Mouse (Mus musculus): Measurements from ENCODE around the gene Kdm8. TPM values are rescaled to one million over a fixed set of nuclear protein-coding genes. Genes with fewer than 3 reads are reported as not detected.
"Not testable (repeated sequence)": the region's sequence is repeated elsewhere in the genome, so short reads cannot be mapped to it uniquely, and the experiment has no call there.

The Kdm8 gene
- polyA plus RNA-seq, 1 experiment from 2014 or later = 9.0 TPM

DNA sequence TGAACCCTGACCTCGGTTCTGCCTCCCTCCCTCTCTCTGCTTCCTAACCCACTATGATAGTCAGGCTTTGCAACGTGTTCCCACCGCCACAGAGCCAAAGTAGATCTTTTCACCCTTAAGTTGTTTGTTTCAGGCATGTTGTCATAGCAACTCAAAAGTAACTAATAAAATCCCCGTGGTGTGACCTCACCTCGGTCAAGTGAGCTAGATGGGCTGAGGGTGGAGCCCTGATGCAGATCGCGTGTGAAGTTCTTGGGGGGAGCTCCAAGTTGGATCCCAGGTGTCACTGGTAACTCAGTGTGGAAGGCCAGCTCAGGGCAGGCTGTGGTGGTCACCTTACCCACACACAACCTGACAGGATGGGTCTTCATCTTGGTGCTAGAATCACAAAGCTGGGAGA lies 16.1 kb upstream of the Kdm8 start:
- Histone ChIP-seq H3K27me3 (replicated peaks) (no peaks in the 10 kb centered on the region), H3K36me3 (no peaks in the 10 kb centered on the region), H3K27ac (no peak overlapping the region), H3K4me3 (replicated peaks) (no peak overlapping the region), H3K4me1 (replicated peaks) (peaks cover 4% of the 10 kb centered on the region; the same call in 1 of the 2 replicates), H3K4me2 (replicated peaks) (no peak overlapping the region), H3K9ac (no peak overlapping the region), H3K9me3 (no peaks in the 10 kb centered on the region)
- 0 out of 2 replicates have a peak, but pooled peaks have one; percentile 40 for ATAC-seq
- WGBS = 59% methylated on average over 7 of the region's 7 CpGs

- not testable (repeated sequence) for H3K9ac ChIP-seq; H3K27me3 ChIP-seq (replicated peaks); H3K9me3 ChIP-seq; H3K4me1 ChIP-seq (replicated peaks); H3K4me3 ChIP-seq (replicated peaks); H3K36me3 ChIP-seq; H3K4me2 ChIP-seq (replicated peaks); H3K27ac ChIP-seq
- WGBS = 70% methylated on average over 5 of the region's 5 CpGs
- ATAC-seq = peak; percentile 62; the same call in 1 of the 2 replicates
These were observed 15.5 kb upstream of the Kdm8 start for GRCm38 (mm10) chr7:125428816-125429500.

- 51% methylated on average over 7 of the region's 7 CpGs for WGBS
- Histone ChIP-seq H3K9ac (no peak overlapping the region), H3K27me3 (replicated peaks) (no peaks in the 10 kb centered on the region), H3K27ac (no peak overlapping the region), H3K4me2 (replicated peaks) (no peak overlapping the region), H3K9me3 (no peaks in the 10 kb centered on the region), H3K36me3 (no peaks in the 10 kb centered on the region), H3K4me1 (replicated peaks) (peaks cover 10% of the 10 kb centered on the region), H3K4me3 (replicated peaks) (no peak overlapping the region)
- ATAC-seq = no peak
These were observed 14.2 kb upstream of the Kdm8 start for GRCm38 (mm10) chr7:125430170-125430842.

DNA sequence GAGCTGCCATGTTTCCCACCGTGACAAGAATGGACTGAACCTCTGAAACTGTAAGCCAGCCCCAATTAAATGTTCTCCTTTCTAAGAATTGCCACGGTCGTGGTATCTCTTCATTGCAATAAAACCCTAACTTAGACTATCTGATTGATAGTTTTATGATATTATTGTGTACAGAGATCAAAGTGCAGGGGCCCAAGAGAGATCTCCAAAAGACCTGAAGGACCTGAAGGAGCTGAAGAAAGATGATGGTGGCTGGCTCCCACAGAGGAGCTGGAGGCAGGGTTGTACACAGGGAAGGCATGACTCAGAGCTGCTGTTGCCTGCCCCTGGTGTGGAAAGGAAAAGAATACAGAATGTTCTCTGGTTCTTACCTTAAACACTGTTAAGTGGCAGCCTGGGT lies 10.6 kb upstream of the Kdm8 start:
- no peaks in the 10 kb centered on the region for H3K36me3 ChIP-seq
- no peak overlapping the region for H3K4me3 ChIP-seq (replicated peaks)
- H3K4me1 ChIP-seq (replicated peaks) = peaks cover 10% of the 10 kb centered on the region; the same call in 1 of the 2 replicates
- WGBS = 59% methylated on average over 3 of the region's 3 CpGs
- H3K4me2 ChIP-seq (replicated peaks) = no peak overlapping the region
- no peaks in the 10 kb centered on the region for H3K27me3 ChIP-seq (replicated peaks)
- no peak overlapping the region for H3K27ac ChIP-seq
- H3K9me3 ChIP-seq = no peaks in the 10 kb centered on the region
- no peak overlapping the region for H3K9ac ChIP-seq
- peak; percentile 74 for ATAC-seq

- Histone ChIP-seq H3K9ac (no peak overlapping the region), H3K27ac (no peak overlapping the region; the same call in 1 of the 2 replicates)
- ATAC-seq = 0 out of 2 replicates have a peak, but pooled peaks have one; percentile 15
These were observed 9.7 kb upstream of the Kdm8 start for GRCm38 (mm10) chr7:125434666-125435290.

DNA sequence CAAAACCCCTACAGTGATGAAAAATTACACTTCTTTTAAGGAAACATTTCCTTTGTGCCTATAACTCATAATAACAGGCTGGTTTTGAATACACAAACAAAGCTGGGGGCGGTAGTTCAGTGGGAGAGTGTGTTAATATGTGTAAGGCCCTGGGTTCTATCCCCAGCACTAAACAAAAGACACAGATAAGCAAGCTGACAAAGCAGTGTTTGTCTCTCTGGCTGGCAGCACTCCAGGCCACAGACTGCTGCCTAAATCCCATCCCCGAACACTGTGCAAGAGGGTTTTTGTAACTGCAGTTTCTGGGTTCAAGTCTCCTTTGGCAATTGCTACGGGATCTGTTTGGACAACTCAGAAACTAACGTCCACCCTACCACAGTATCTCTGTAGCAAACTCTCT lies 2.2 kb upstream of the Kdm8 start:
- ATAC-seq = no peak
- H3K9ac ChIP-seq = no peak overlapping the region
- WGBS = 68% methylated on average over 4 of the region's 4 CpGs

More at GRCm38 (mm10) chr7:125434666-125435290, 9.7 kb upstream of the Kdm8 start:
- Histone ChIP-seq H3K36me3 (no peaks in the 10 kb centered on the region), H3K4me1 (replicated peaks) (peaks cover 10% of the 10 kb centered on the region; the same call in 1 of the 2 replicates), H3K4me2 (replicated peaks) (no peak overlapping the region), H3K4me3 (replicated peaks) (no peak overlapping the region), H3K27me3 (replicated peaks) (no peaks in the 10 kb centered on the region), H3K9me3 (peaks cover 3% of the 10 kb centered on the region; the same call in 1 of the 2 replicates)
- WGBS = 33% methylated on average over 8 of the region's 8 CpGs

DNA sequence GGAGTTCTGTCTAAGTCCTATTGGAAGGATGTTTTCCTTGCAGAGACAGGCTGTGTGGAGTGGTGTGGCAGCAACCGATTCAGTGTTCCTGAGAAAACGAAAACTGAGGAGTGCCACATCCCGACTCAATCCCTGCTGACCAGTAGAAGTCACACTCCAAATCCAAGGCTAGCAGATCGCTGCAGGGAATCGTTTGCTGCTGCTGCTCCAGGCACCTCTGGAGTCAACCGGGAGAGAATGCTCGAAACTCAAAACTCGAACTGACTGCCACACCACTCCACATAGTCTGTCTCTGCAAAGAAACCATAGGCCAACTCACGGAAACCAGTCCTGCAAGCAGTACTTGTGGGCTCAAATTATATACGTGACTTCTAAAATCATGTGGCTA lies 406 bp upstream of the Kdm8 start:
- 25% methylated on average over 10 of the region's 10 CpGs for WGBS
- ATAC-seq = peak; percentile 39
- Histone ChIP-seq H3K27ac (peak overlapping the region; percentile 96), H3K9me3 (peaks cover 3% of the 10 kb centered on the region; the same call in 1 of the 2 replicates), H3K4me3 (replicated peaks) (peak overlapping the region; percentile 62), H3K4me1 (replicated peaks) (peaks cover 8% of the 10 kb centered on the region; the same call in 1 of the 2 replicates), H3K36me3 (no peaks in the 10 kb centered on the region), H3K27me3 (replicated peaks) (no peaks in the 10 kb centered on the region), H3K9ac (peak overlapping the region; percentile 62), H3K4me2 (replicated peaks) (peak overlapping the region; percentile 75)

More for the DNA sequence above, 2.2 kb upstream of the Kdm8 start:
- peaks cover 8% of the 10 kb centered on the region; the same call in 1 of the 2 replicates for H3K4me1 ChIP-seq (replicated peaks)
- H3K4me3 ChIP-seq (replicated peaks) = no peak overlapping the region
- no peak overlapping the region for H3K4me2 ChIP-seq (replicated peaks)
- no peak overlapping the region for H3K27ac ChIP-seq
- no peaks in the 10 kb centered on the region for H3K36me3 ChIP-seq
- peaks cover 3% of the 10 kb centered on the region; the same call in 1 of the 2 replicates for H3K9me3 ChIP-seq
- no peaks in the 10 kb centered on the region for H3K27me3 ChIP-seq (replicated peaks)

DNA sequence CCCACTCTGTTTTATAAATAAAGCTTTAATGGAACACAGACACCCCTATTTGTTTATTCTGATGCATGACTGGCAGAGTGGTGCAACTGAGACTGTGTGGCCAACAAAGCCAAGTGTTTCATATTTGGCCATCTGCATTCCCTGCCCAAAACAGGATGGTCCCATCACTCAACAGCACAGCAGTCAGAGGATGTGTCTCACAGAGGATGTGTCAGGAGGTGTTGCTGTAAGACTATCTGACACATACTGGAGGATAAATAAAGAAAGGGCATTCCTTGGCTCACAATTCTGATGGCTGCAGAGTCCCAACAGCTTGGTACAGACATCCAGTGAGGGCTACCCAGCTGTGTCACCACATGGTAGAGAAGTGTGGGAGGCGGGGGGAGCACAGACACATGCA lies 6.2 kb downstream of the Kdm8 start:
- no peak overlapping the region for H3K27ac ChIP-seq
- no peaks in the 10 kb centered on the region for H3K9me3 ChIP-seq
- H3K27me3 ChIP-seq (replicated peaks) = no peaks in the 10 kb centered on the region
- H3K9ac ChIP-seq = no peak overlapping the region
- no peaks in the 10 kb centered on the region for H3K36me3 ChIP-seq
- no peak overlapping the region for H3K4me3 ChIP-seq (replicated peaks)
- H3K4me2 ChIP-seq (replicated peaks) = no peak overlapping the region
- WGBS = 88% methylated on average over 1 of the region's 1 CpGs
- ATAC-seq = no peak
- no peaks in the 10 kb centered on the region for H3K4me1 ChIP-seq (replicated peaks)

- Histone ChIP-seq H3K36me3 (no peaks in the 10 kb centered on the region), H3K4me1 (replicated peaks) (no peaks in the 10 kb centered on the region), H3K9me3 (no peaks in the 10 kb centered on the region), H3K9ac (no peak overlapping the region), H3K4me3 (replicated peaks) (no peak overlapping the region), H3K4me2 (replicated peaks) (no peak overlapping the region), H3K27ac (no peak overlapping the region), H3K27me3 (replicated peaks) (no peaks in the 10 kb centered on the region)
- ATAC-seq = no peak
- 52% methylated on average over 2 of the region's 2 CpGs for WGBS
These were observed 6.6 kb downstream of the Kdm8 start for GRCm38 (mm10) chr7:125451078-125451477.

DNA sequence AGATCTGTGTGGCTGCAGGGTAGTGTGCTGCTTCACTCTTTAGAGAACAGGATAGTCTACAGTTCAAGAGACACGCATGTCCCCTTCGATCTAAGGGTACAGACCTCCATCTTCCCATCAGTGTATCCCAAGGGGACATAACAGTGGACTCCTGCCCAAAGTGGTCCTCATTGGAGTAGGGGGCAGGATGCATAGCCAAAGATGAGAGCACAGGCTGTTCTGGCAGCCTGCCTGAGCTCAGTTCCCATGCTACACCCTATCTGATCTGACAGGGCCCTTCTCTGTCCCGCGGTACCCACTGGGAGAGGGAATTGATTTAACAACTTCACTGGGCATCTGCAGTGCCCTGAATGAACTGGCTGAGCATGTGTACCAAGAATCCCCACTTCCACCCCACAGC lies 9.2 kb downstream of the Kdm8 start:
- H3K27ac ChIP-seq = no peak overlapping the region
- no peak overlapping the region for H3K9ac ChIP-seq
- no peak overlapping the region for H3K4me3 ChIP-seq (replicated peaks)
- H3K36me3 ChIP-seq = no peaks in the 10 kb centered on the region; the same call in 1 of the 2 replicates
- ATAC-seq = no peak
- H3K4me2 ChIP-seq (replicated peaks) = no peak overlapping the region
- 95% methylated on average over 4 of the region's 4 CpGs for WGBS
- no peaks in the 10 kb centered on the region for H3K4me1 ChIP-seq (replicated peaks)
- H3K27me3 ChIP-seq (replicated peaks) = no peaks in the 10 kb centered on the region
- no peaks in the 10 kb centered on the region for H3K9me3 ChIP-seq

DNA sequence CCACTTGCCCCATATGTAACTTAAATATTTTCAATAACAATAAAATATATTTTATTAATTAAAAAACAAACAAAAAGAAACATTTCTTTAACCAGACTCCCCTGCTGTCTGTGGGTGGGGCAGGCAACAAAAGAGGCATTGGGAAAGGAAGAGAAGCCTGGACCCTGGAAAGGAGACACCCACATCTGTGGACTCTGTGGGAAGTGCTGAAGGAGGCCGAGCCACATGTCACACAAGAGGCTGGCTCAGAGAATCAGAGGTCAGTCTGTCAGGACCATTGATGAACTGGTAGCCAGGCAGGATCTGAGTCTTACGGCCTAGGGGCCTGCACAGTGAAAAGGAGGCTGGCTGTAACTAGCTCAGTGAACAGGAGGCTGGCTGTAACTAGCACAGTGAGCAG lies 17.7 kb downstream of the Kdm8 start:
- WGBS = 70% methylated on average over 2 of the region's 2 CpGs
- H3K4me1 ChIP-seq (replicated peaks) = no peaks in the 10 kb centered on the region
- H3K27ac ChIP-seq = no peak overlapping the region
- no peak for ATAC-seq
- no peak overlapping the region for H3K9ac ChIP-seq
- peaks cover 9% of the 10 kb centered on the region; the same call in 1 of the 2 replicates for H3K36me3 ChIP-seq
- no peak overlapping the region for H3K4me2 ChIP-seq (replicated peaks)
- no peak overlapping the region for H3K4me3 ChIP-seq (replicated peaks)
- no peaks in the 10 kb centered on the region for H3K9me3 ChIP-seq
- H3K27me3 ChIP-seq (replicated peaks) = no peaks in the 10 kb centered on the region

DNA sequence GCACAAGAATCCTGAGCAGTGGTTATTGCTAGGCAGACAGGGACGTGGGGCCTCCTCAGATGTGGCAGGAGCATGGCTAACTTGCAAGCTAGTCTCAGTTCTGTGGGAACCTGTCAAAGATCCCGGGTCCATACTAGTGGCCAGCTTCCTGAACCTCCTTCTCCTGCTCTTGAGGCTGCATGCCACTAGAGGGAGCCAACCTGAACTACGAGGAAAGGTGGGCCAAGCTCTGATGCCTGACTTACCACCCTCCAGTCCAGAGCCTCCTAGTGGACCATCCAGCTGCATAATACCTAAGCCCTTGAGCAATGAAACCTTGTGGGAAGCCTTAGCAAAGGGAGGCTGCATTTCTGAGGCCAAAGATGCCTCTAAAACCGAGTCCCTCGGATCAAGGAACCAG lies 25.5 kb downstream of the Kdm8 start:
- WGBS = 31% methylated on average over 5 of the region's 5 CpGs
- Histone ChIP-seq H3K4me2 (replicated peaks) (no peak overlapping the region), H3K9ac (no peak overlapping the region), H3K27ac (no peak overlapping the region), H3K4me3 (replicated peaks) (no peak overlapping the region), H3K36me3 (peaks cover 18% of the 10 kb centered on the region), H3K4me1 (replicated peaks) (peaks cover 10% of the 10 kb centered on the region), H3K9me3 (no peaks in the 10 kb centered on the region), H3K27me3 (replicated peaks) (no peaks in the 10 kb centered on the region)
- peak; percentile 34; the same call in 1 of the 2 replicates for ATAC-seq

Data from intestine, embryonic 15.5 days (tissue).